Mouse (Mus musculus) R1 (cell line): ENCODE results near the gene Ubr2.

ENCODE experiments used
- DNase-seq: peaks from one replicate; pipeline ENCODE4 v3.0.0-alpha.2; 2018; ENCODE audit warnings: low read depth, low spot score

The Ubr2 gene

DNA sequence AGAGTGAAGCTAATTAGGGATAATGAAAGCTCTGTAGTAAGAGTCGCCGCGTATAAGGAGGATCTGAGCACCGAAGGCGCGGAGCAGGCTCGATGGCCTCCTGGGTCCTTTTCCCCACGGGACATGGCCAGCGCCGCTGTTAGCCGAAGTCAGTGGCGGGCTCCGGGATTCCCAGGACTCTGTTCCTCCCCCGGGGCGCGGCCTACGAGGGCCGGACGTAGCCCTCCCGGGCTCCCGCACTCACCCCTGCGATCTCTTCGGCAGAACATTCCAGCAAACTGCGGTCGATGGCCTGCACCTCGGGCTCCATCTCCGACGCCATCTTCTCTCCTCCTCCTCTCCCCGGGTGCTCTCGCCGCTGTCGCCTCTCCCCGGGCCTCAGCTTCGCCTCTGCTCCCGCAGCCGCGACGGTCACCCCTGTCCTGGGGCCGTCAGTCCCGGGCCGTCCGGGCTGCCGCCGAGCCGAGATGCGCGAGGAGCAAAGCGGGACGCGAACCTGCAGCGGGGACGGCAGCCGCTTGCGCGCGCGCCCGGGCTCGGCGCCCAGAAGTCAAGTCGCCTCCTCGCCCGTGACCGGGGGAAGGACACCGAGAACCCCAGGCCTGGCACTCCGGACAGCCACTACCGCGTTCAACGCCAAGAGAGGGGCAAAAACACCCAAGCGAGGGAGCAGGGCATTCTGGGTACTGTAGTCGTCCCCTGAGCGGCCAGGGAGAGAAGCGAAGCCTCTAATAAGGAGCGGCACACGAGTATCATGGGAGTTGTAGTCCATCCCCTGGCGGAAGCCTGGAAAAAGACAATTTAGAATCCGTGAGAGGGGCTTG lies at the start of gene Ubr2:
Gene Ubr2, minus strand, starts transcription at position 659 of the 824 bp plus-strand sequence.
- peak; percentile 99 for DNase-seq

DNA sequence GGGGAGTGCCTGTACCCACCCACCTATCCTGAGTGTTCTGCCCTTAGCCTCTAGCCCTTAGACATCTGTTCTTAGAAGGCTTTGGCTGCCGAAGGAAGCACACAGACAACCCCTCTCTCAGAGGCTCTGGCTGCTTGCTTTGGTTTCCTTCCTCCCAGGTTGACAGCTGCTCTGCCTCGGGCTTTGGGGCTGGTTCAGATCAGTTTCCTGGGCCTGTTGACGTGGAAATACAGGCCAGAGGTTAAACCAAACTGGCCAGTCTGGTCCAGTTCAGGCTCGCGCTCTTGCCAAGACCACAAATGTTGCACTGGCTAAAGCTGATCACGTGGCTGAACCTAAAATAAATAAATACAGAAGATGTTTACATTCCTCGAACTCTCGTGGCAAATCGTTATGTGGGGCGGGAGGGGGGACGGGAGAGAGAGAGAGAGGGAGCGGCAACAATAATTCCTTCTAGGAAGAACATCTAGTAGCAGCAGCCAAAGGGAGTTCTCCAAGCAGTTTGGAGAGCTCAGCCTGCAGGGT lies 49.5 kb upstream of the Ubr2 start:
- DNase-seq: no peak

DNA sequence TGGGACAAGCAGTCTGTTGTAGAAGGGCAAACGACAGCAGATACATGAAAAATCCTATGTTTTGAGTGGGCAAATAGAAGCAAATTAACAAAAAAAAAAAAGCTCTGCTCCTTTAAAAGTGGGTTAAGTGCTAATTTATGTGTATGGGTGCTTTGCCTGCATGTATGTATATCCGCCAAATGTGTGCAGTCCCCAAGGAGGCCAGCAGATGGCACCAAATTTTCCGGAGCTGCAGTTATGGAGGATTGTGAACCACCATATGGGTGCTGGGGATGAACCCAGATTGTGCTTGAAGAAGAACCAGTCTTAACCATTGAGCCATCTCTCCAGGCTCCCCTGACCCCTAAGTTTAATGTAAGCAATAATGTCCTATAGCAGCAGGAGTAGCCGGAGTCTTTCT lies 47.6 kb upstream of the Ubr2 start:
- DNase-seq: peak; percentile 76

DNA sequence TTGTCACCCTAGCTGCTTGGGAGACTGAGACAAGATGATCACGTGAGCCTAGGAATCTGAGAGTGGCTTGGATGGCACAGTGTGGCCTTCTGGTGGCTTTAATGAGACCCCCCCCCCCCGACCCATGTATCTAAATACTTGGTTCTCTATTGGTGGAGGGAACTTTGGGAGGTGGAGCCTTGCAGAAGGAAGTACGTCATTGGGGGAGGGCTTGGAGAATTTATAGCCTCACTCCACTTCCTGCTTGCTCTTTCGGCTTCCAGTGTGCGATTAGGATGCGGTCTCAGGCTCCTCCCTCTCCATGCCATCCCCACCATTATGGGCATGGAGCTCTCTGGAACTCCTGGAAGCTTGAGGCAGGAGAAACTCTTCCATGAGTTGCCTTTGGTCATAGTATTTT lies 46.1 kb upstream of the Ubr2 start:
- peak; percentile 72 for DNase-seq

DNA sequence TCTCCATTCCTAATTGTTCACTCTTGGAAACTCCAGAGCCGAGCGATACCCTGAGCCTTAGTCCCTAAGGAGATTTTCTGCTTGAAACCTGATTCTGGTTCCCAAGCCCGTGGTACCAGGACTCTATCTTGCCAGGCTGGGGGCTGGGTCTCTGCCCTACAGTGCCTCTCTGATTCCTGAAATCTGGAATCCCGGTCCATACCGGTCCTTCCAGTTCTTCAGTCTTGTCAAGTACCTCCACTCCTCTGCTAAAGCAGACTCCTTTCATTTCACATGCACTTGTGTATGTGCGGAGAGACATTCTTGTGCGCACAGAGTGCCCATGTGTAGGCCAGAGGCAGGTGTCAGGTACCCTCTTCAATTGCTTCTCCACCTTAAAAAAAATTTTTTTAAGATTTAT lies 44.8 kb upstream of the Ubr2 start:
- DNase-seq: no peak

DNA sequence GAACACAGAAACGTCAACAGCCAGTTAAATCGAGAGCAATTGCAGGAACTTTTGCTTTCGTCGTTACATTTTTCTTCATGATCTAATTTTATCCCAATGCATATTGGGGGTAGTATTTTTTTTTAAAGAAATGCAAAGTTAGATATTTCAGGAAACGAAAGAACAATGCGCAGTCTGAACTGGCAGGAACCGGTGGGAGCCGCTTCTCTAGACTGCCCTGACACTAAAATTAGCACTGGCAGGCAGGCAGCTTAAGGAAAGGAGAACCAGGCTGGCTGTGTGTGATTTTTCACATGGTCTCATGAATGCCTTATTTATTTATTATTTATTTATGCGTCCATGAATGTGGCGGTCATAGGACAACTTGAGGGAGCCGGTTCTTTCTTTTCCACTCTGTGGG lies 44.3 kb upstream of the Ubr2 start:
- DNase-seq: no peak

DNA sequence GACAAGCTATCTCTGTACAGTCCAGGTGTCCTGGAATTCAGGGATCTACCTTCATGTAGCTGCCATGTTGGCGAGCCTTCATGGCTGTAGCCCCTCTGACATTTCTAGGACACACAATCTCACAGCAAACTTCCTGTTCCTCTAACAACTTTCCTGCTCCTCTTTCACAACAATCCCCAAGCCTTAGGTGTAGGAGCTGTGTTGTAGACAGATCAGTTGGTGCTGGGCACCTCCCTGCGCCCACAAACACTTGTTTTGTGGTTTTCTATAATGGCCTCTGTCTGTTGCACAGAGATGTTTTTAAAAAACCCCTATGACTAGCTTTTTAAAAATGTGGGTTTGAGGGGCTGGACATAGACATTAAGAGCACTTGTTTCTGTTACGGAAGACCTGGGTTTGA lies 40.3 kb upstream of the Ubr2 start:
- DNase-seq: no peak

DNA sequence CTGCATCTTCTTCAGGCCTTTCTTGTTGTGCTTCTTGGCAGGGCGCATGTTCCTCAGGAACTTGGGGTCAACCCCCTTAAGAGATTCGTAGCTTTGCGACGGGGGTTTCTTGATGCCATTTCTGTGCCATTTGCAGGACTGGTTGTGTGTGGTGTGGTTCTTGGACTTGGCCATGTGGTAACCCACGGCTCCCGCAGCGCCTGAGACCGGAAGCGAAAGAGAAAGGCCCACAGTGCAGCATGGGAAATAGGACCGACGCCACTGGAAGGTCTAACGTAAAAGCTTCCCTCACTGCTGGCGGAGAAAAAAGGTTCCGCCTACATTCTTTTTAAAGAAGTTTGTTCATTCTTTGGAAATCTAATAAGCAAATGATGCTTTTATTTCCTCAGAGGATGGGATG lies 32.5 kb upstream of the Ubr2 start:
- DNase-seq: peak; percentile 57

DNA sequence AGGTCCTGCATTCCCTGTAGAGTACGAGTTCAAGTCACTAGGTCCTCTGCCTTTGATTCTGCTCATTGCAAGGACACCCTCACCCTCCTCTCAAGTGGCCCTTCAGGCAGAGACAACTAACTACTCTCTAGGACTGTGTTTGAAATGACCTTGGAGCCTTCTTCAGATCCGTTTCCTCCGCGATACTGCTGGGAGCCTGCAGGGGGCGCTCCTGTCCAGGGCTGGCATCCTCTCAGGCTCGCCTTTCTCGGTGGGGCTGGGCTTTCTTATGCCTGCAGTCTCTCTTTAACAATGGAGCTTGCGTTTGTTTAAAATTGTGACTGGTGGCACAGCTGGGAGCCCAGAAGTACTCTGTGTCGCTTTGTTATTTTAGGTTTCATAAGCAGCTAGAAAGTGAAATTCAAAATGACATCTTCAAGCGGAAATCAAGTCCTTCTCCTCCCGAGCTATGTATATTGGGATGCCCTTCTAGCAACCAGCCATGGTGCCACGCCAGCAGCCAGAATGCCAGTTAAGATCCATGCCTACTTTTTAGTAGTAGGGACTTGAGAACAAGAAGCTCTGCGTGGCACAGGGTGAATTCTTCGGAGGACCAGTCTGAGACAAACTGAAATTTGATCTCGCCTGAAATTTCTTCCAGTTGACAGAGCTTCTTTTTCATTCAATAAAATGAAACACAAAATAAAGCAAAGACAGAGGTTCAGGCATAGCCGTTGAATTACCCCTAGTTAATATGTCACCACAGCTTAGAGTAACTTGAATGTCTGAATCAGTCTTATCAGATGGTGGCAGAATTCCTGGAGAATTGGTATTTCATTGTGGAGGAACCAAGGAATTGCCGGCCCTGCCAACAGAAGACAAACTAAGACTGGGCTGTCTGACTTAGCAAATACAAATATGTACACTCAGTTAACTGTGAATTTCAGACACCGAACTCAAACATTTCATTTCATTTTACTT lies 28.8 kb upstream of the Ubr2 start:
- DNase-seq: peak; percentile 73

DNA sequence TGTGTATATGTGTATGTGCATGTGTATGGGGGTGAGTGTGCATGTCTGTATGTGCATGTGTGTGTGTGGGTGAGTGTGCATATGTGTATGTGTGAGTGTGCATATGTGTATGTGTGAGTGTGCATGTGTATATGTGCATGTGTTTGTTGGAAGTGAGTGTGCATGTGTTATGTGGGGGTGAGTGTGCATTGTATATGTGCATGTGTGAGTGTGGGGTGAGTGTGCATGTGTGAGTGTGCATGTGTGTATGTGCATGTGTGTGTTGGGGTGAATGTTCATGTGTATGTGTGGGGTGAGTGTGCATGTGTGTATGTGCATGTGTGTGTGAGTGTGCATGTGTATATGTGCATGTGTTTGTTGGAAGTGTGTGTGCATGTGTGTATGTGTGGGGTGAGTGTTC lies 24.2 kb upstream of the Ubr2 start:
- no peak for DNase-seq

DNA sequence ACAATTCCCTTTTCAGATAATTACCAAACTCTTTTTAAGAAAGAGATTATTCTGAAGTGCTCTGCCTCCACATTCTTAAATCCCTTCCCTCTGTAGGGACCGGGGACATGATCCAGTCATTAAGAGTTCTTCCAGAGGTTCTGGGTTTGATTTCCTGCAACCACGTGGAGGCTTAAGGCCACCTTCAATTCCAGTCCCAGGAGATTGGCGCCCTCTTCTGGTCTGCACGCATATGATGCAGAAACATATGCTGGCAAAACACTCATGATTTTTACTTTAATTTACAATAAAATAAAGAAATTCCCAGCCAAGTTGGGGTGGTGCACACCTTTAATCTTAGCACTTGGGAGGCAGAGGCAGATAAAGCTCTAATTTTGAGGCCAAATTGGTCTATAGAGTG lies 23.3 kb upstream of the Ubr2 start:
- peak; percentile 79 for DNase-seq

DNA sequence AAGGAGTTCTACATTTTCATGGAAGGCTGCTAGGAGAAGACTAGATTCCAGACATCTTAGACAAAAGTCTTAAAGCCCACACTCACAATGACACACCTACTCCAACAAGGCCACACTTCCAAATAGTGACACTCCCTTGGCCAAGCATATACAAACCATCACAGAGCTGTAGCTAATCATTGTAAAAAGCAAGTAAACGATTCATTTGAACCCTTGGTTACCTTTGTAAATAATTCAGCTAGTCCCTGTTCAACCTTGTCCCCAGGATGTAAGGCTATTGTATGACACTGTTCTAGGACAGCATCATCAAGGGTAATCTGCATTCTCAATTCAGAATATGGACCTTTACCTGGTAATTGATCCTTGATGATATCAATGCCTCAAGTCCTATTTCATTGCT lies 14.4 kb upstream of the Ubr2 start:
- DNase-seq: no peak

DNA sequence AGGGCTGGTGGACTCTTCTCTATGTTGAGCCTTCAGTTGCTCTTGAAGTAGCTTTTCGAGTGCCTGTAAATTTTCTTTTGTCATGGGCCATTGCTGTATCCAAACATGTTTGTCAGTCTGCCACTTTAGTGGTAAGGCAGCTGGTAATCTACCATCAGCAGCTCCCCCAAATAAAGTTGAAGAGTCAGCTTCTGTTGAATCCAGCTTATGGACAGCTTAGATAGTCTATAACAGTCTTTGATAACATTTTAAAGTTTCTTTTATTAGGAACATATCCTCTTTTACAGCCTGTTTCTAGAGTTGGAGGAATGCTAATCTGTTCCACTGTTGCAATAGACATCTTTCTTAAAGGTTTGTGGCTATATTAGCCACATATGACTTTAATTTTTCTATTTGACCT lies 13.0 kb upstream of the Ubr2 start:
- no peak for DNase-seq

DNA sequence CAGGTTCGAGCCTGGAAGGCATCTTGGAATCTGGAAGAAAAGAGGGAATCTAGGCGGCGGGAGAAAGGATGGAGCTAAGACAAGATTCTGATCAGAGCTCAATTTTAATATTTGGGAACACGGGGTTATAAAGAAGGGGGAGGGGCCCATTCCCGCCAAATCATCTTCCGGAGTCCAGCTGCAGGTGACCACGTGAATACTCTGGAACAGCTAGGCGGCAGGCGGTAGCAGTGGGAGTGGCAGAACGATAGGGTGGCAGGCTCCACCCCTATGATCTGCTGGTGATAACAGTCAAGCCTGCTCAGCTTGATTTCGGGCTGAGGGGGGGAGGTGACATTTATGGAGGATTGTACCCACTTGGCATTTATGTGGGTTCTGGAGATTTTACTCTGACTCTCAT lies 2.5 kb upstream of the Ubr2 start:
- DNase-seq: peak; percentile 49

DNA sequence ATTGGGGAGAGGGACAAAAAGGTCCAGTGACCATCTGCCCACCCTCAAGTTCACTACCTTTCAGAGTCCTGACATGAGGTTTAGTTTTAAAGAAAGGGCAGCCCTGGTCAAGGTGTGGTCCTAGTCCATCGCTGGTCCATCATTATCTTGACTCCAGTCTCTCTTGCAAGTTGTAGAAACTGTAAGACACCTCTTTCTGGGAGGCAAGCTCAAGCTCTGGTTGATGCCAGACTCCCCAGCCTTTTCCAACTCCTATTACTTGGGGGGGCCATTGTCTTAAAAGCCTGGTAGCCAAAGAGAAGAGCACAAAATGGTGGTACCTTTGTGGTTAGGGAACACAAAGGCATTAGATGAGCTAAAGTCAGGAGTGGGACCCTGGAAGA lies 1.3 kb upstream of the Ubr2 start:
- no peak for DNase-seq

DNA sequence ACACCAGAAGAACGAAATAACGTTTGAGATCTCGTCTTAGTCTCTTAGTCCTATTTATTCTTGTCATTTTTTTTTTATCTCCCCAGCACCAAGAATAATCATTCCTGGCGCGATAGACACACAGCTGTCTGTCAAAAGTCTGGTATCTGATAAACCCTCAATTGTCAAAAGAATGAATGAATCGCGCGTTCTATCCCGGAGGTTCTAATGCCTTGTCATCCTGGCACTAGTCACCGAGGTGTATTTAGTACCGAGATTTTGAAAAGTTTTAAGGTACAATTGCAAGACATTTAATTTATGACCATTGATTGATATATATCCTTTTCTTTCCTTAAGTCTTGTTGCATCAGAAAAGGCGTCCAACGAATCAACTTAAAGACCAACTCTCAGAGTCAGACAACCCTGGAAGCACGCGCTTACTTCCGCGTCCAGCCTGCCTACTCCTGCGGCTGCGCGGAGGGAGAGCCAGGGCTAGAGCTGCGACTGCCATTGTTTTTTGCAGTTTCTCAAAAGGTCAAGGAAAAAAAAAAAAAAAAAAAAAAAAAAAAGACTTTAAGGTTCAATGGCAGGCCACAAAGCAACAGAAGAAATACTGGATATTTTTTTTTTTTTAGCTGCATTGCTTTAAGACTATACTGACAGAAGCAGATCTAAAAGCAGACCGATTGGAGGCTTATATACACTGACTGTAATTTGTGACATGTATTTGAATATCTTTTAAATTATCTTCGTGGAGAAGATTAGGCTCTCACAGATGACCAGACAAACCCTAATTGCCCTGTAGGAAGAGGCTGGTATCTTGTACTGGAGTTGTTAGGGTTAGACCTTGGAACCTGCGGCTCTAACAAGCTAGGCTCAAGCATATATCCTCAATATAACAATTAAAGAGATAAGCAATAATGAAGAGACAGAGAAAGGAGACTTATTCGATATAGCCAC lies 635 bp upstream of the Ubr2 start:
- DNase-seq: peak; percentile 81

DNA sequence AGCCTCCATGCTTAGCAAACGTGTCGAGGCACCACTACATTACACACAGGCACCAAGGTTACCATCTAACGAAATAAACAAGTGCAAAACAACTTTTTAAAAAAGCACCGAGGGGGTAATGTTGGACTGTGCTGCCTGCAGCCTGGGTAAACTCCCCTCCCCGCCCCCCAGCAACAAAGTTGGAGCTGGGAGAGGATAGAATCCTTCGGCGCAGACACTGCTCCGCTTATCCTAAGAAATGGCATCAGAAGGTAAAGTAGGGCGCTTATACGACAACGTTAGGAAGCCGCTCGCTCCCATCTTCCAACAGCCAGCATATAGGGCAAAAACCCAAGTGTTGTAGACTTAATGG lies 834 bp downstream of the Ubr2 start:
- DNase-seq: no peak

DNA sequence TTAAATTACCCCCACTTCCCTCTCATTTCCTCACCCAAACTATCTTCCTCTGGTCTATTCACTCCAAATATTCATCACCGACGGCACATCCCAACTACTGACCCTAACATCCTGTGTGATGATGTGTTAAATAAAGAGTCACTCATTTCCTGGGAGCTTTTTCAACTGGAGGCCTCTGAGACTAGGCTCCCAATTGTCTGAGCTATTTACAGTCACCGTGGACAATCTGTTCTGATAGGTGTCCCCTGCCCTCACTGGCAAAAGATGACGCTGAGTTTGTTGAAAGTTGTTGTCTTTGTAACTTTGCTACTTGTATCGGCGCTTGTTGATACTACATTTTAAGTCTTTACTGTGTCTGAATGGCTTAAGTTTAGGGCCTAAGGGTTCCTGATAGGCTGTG lies 1.3 kb downstream of the Ubr2 start:
- DNase-seq: no peak

DNA sequence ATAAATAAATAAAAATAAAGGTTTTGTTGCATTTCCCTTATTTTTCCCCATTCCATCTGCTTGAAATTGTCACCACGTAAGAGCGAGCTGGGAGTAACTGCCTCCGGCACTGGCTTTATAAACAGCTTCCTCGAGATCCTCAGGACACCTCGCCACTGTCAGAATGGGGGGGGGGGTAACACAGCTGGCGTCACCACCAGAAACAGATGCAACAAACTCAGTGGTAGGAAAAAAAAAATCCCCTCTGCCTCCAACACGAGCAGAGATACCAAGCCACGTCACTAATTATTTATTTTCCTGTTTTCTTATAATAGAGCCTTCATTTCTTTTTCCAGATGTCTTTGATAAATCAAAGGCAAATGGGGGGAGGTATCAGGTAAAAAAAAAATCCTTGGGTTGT lies 1.9 kb downstream of the Ubr2 start:
- DNase-seq: no peak

DNA sequence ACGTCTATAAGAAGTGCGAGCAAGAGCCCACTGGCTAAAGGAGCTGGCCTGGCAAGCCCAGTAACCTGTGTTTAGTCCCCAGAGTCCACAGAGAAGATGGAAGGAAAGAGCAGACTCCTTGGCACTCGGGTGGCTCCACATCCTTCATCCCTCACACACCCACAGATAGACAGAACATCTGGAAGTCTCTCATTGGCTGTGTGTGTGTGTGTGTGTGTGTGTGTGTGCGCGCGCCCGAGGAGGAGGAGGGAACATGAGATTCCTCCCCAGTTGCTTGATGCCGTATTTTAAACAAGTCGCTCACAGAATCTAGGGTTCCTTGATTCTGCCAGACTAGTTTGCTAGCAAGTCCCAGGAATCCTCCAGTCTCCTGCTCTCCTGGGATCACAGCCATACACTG lies 3.6 kb downstream of the Ubr2 start:
- DNase-seq: no peak

DNA sequence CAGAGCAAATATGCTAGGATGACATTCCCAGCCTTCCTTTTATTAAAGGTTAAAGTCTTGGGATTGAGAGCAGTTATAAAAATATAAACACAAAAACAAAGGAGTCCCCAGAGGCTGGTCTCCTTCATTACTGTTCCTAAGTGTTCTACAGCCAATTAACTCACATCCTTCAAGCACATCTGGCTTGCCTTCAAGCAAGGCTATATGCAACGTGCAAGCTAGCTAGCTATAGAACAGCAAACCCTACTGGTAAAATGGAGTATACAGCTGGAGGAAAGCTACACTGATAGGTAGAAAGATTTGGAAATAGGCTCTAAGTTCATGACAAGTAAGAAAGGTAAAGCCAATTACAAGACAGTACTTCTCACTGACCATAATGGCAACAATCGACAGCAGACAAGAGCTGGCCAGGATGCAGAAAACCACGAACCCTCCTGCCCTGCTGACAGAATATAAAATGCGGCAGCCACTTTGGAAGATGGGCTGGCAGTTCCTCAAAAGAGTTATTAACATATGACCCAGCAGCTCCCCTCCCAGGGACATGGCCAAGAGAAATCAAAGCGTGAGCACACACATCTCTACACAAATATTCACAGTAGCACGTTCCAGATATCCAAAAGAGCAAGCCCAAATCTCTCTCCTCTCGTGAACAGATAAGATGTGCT lies 4.5 kb downstream of the Ubr2 start:
- no peak for DNase-seq
